Mouse (Mus musculus) liver, postnatal 0 days (tissue): ENCODE results near the gene AW551984. TPM values are rescaled to one million over a fixed set of nuclear protein-coding genes. Genes with fewer than 3 reads are reported as not detected.

Experiments
- ATAC-seq: fragments of 200-750 bp; cut with Nextera tagmentation; 2 replicates; pipeline ENCODE4 v1.8.0; 2017; ENCODE audit warnings: mild to moderate bottlenecking, moderate library complexity
- DNase-seq: peaks from one replicate; pipeline ENCODE4 v3.0.0-alpha.2; 2016
- H3K27ac ChIP-seq: fragments of 300-500 bp; sonication (generic); 2 replicates; pipeline ENCODE4 v1.5.1; 2014; ENCODE audit warnings: antibody characterized with exemption, moderate library complexity, mild to moderate bottlenecking, low read depth
- H3K27me3 ChIP-seq: fragments of 300-500 bp; sonication (generic); 2 replicates; pipeline ENCODE4 v1.6.1; 2014; ENCODE audit warnings: low read length, control low read depth, mixed read lengths; ENCODE audit not compliant: insufficient read depth
- H3K36me3 ChIP-seq: fragments of 300-500 bp; sonication (generic); replicated peaks from 2 replicates; pipeline ENCODE4 v1.6.1; 2014; ENCODE audit warnings: mild to moderate bottlenecking, control low read depth, low read length, moderate library complexity, mixed read lengths; ENCODE audit not compliant: insufficient read depth
- H3K4me1 ChIP-seq: fragments of 300-500 bp; sonication (generic); 2 replicates; pipeline ENCODE4 v1.6.1; 2014; ENCODE audit warnings: antibody characterized with exemption, mild to moderate bottlenecking, control low read depth; ENCODE audit not compliant: insufficient read depth
- H3K4me2 ChIP-seq: fragments of 300-500 bp; sonication (generic); 2 replicates; pipeline ENCODE4 v1.6.1; 2014; ENCODE audit warnings: low read depth, mild to moderate bottlenecking, low read length, moderate library complexity, mixed read lengths
- H3K4me3 ChIP-seq: fragments of 300-500 bp; sonication (generic); 2 replicates; pipeline ENCODE4 v1.5.1; 2014; ENCODE audit warnings: low read depth, low read length
- H3K9ac ChIP-seq: fragments of 300-500 bp; sonication (generic); replicated peaks from 2 replicates; pipeline ENCODE4 v1.6.1; 2014; ENCODE audit warnings: mild to moderate bottlenecking, moderate library complexity
- H3K9me3 ChIP-seq: fragments of 300-500 bp; sonication (generic); 2 replicates; pipeline ENCODE4 v1.6.1; 2016; ENCODE audit warnings: mild to moderate bottlenecking, control low read depth, low read length, mixed read lengths
- CTCF ChIP-seq: sonication (generic); IDR thresholded peaks from 2 replicates; pipeline ENCODE4 v1.5.1; 2016; ENCODE audit warnings: antibody characterized with exemption, low read depth
- EP300 ChIP-seq: IDR thresholded peaks from 2 replicates; pipeline ENCODE4 v1.6.1; 2016; ENCODE audit warnings: antibody characterized with exemption, low read depth, mild to moderate bottlenecking
- WGBS: fragments of 180-500 bp; shearing (Covaris S2); extraction: QIAGEN DNeasy Blood & Tissue Kit; methylation state at CpG from one replicate; pipeline ENCODE4 v1.1.7; 2014; ENCODE audit not compliant: insufficient replicate concordance; 5-methylcytosine and 5-hydroxymethylcytosine counted together
- polyA plus RNA-seq: library from polyadenylated mRNA; unstranded; fragments of >200 nt; fragmentation: Nextera tagmentation; extraction: Ambion mirVana; gene quantifications from 2 replicates; pipeline ENCODE4 v1.2.1, GENCODE M21; 2015

The AW551984 gene
- polyA plus RNA-seq, 1 experiment from 2014 or later = 1.1 TPM

GRCm38 (mm10) chr9:39550806-39551205 lies 53.4 kb downstream of the AW551984 start:
- TF ChIP-seq EP300 (no peak), CTCF (no peak)
- H3K4me1 ChIP-seq = no peaks in the 10 kb centered on the region
- no peak overlapping the region for H3K9ac ChIP-seq
- H3K27ac ChIP-seq = no peak overlapping the region
- ATAC-seq (no peak), DNase-seq (no peak)
- H3K4me2 ChIP-seq = no peak overlapping the region
- no peak overlapping the region for H3K4me3 ChIP-seq
- WGBS = 77% methylated on average over 5 of the region's 5 CpGs
- no peaks in the 10 kb centered on the region for H3K9me3 ChIP-seq
- H3K27me3 ChIP-seq = no peaks in the 10 kb centered on the region
- H3K36me3 ChIP-seq = no peaks in the 10 kb centered on the region

Other genes starting within 250 kb of the AW551984 start
- not detected in 2 replicates for gene Olfr951, start 217.0 kb downstream of the AW551984 start, polyA plus RNA-seq
- gene Olfr952, start 177.3 kb downstream of the AW551984 start, polyA plus RNA-seq = not detected in 2 replicates
- not detected in 2 replicates for gene Olfr954, start 147.7 kb downstream of the AW551984 start, polyA plus RNA-seq
- gene Olfr955, start 132.5 kb downstream of the AW551984 start, polyA plus RNA-seq = not detected in 2 replicates
- not detected in 2 replicates for gene Olfr44, start 110.4 kb downstream of the AW551984 start, polyA plus RNA-seq
- gene Olfr957, start 88.6 kb downstream of the AW551984 start, polyA plus RNA-seq = not detected in 2 replicates
- not detected in 2 replicates for gene Olfr958, start 50.3 kb downstream of the AW551984 start, polyA plus RNA-seq
- gene Olfr959, start 28.8 kb downstream of the AW551984 start, polyA plus RNA-seq = not detected in 2 replicates
- gene Olfr148, start 6.3 kb upstream of the AW551984 start, polyA plus RNA-seq = not detected in 2 replicates
- not detected in 2 replicates for gene Olfr960, start 17.0 kb upstream of the AW551984 start, polyA plus RNA-seq
- not detected in 2 replicates for gene Olfr961, start 40.7 kb upstream of the AW551984 start, polyA plus RNA-seq
- gene Olfr963, start 62.8 kb upstream of the AW551984 start, polyA plus RNA-seq = not detected in 2 replicates
- gene Olfr149, start 102.7 kb upstream of the AW551984 start, polyA plus RNA-seq = not detected in 2 replicates
- gene Olfr965, start 107.0 kb upstream of the AW551984 start, polyA plus RNA-seq = not detected in 2 replicates
- gene Olfr150, start 126.6 kb upstream of the AW551984 start, polyA plus RNA-seq = not detected in 2 replicates
- gene Olfr967, start 141.8 kb upstream of the AW551984 start, polyA plus RNA-seq = not detected in 2 replicates
- not detected in 2 replicates for gene Olfr968, start 178.8 kb upstream of the AW551984 start, polyA plus RNA-seq
- gene Olfr969, start 186.5 kb upstream of the AW551984 start, polyA plus RNA-seq = not detected in 2 replicates
- not detected in 2 replicates for gene Olfr970, start 204.5 kb upstream of the AW551984 start, polyA plus RNA-seq
- gene Olfr971, start 232.5 kb upstream of the AW551984 start, polyA plus RNA-seq = not detected in 2 replicates